Mouse (Mus musculus): ENCODE data around the gene Rom1.
A peak's percentile ranks its signal among the peaks of the same experiment; 100 is the strongest.

The Rom1 gene

DNA sequence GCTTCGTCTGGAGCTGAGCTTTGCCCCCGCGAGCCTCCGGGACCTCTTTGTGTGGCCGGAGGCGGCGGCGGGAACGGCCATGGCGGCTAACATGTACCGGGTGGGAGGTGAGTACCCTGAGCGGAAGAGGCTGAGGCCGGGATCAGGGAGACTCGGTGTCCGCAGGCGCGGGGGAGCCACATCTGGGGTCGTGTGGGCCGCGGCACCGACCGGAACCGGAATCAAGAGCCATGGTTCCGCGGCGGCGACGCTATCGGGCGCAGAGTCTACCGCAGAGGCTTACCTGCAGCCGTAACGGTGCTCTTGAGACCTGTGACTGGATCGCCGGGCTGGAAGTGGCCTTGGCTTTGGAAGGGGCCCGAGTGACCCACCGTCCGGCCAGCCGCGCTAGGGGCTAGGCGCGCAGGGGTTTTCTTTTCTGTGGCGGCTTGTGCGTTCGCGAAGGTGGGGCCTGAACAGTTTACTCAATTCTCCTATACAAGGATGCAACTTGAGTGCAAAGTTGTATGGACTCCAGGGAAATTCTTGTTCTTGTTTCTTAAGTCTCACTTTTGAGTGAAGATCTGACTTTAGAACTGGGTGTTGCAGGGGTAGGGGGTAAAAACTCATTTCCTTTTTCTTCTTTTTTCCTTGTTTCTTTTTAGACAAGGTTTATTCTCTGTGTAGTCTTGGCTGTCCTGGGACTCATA lies 13.3 kb upstream of the Rom1 start:
- peak; percentile 37; the same call in 1 of the 2 replicates for ATAC-seq (ENCODE audit: insufficient number of reproducible peaks, low FRiP score, low TSS enrichment)

DNA sequence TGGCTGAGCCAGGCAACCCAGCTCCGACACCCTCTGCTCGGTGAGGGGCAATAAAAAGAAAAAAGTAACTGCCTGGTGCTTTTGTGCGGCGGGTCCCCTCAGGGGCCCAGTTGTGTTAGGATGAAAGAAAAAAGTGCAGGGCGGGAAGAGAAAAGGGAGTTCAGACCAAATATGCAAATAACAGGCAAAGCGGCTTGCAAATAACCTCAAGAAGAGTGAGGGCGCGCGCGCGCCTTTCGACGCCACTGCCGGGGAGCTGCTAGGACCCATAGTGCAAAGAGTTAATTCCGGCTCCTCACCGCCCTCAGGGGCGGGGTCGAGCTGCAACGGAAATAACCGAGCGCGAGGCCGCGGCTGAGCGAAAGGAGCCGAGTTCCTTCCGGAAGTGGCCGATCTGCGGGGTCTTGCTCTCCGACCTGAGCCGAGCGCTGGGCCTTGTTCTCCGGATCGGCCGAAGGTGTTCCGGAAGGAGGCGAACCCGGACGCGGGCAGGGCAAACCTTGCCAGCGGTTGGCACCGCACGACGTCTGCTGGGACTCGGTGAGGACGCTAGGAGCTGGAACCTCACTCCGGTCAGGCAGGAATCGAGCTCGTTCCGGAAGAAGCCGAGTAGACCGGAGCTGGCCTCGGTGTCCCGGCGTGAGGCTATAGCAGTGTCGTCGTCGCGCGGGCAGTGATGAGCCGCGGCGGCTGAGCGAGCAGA lies 12.5 kb upstream of the Rom1 start, which contains the start of gene Mta2:
Mta2 (plus strand) TSS at position 361 of the 703 bp plus-strand sequence.
- ATAC-seq (ENCODE audit: insufficient number of reproducible peaks, low FRiP score, low TSS enrichment): peak; percentile 91

DNA sequence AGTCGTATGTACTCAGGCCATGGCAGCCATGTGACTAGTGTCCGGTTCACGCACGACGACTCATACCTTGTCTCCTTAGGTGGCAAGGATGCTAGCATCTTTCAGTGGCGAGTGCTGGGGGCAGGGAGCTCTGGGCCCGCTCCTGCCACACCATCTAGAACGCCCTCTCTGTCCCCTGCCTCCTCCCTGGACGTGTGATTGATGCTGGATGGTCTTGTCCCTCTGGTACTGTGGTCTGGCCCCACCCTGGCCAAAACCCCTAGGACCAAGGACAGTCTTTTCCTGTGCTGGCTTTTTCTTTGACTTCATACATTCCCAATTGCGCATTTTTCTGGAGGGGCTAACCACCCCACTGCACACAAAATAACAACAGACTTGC lies 12.0 kb upstream of the Rom1 start:
- no peak for ATAC-seq (ENCODE audit: insufficient number of reproducible peaks, low FRiP score, low TSS enrichment)

DNA sequence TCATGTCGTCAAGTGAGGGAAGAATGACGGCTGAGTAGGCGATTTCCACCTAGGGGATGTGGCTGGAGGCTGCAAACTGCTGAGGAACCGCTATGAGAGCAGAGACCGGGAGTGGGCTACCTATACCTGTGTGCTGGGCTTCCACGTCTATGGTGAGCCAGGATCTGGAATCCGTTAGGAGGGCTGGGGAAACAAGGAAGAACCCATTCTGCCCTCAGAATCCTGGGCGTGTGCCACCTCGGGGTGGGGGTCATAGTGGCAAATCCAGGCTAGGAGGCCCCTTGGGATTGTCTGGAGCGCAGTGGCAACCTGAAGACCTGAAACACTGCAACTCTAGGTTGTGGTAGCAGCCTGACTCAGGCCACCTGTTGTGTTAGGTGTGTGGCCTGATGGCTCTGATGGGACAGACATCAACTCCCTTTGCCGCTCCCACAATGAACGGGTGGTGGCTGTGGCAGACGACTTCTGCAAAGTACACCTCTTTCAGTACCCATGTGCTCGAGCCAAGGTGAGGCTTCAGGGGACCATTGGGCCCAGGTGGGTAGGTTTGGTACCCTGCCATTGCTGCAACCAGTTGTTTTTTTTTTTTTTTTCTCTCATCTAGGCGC lies 11.5 kb upstream of the Rom1 start:
- ATAC-seq (ENCODE audit: insufficient number of reproducible peaks, low FRiP score, low TSS enrichment): no peak

DNA sequence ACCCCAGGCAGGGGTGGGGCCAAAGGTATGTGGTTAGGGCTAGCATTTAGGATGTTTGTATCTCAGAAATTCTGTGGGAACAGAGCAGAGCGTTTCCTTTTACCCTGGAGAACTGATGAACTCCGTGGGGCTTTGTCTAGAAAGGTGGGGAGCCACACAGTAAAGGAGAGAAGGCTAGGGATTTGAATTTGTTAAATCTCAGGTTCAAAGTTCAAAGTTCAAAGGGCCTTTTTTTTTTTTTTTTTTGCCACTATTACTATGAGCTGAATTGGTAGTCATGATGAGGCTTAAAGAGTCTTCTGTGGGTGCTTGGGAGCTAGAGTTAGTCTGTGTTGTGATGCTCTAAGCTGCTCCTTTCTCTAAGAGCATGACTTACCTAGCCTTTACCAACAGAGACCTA lies 7.6 kb upstream of the Rom1 start:
- ATAC-seq (ENCODE audit: insufficient number of reproducible peaks, low FRiP score, low TSS enrichment): no peak

DNA sequence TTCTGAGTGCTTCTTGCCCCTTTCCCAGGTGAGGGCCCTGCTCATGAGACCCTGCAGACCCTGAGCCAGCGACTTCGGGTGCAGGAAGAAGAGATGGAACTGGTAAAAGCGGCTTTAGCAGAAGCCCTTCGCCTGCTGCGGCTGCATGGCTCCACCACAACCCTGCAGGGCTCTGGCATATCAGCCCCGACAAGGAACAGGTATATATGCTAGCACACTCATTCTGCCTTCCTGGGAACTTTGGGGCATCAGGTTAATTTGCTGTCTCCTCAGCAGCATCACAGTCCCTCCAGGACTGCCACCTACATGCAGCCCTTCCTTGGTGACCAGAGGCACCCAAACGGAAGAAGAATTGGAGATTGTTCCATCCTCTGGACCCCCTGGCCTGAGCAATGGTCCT lies 1.6 kb upstream of the Rom1 start:
- no peak for ATAC-seq (ENCODE audit: insufficient number of reproducible peaks, low FRiP score, low TSS enrichment)

DNA sequence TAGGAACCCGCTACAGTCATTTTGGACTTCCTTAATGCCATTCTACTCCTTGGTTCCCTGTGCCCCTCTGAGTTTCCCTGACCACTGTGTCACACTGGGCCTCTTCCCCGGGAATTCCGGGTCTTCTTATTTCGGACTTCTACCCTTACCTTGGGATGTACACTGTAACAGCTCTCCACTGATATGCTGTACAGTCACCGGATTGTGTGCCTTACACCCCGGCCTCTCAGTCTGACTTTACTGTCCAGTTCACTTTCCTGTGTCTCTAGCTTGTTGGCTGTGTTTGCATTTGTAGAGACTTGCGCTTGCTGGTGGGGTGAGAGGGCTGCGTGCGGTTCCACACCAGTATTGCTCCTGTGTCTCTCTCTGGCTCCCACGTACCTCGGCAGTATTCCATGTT lies 961 bp upstream of the Rom1 start:
- ATAC-seq (ENCODE audit: insufficient number of reproducible peaks, low FRiP score, low TSS enrichment): no peak

DNA sequence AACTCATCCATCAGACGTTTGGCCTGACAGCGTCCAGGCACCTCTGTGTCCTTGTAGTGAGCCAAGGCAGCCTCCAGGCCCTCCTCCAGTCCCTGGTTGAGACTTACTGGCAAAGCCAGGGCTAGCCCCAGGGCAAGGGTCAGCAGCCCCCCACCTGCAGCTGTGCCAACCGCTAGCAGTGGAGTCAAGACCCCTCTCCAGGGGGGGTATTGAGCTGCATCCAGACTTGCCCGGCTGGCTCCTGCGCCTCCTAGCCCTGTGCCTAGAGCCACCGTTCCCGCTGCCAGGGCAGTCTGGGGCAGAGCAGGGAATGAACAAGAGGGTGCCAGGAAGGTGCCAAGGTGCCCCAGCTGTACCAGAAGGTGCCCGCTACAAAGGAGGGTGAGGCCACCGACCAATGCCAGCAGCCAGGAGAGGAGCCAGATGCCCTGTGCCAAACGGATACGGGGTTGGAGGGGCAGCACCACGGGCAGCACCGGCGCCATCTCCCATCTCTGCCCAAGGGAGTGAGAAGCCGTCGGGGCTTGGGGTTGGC lies 400 bp downstream of the Rom1 start:
- no peak; the same call in 1 of the 2 replicates for ATAC-seq (ENCODE audit: insufficient number of reproducible peaks, low FRiP score, low TSS enrichment)

DNA sequence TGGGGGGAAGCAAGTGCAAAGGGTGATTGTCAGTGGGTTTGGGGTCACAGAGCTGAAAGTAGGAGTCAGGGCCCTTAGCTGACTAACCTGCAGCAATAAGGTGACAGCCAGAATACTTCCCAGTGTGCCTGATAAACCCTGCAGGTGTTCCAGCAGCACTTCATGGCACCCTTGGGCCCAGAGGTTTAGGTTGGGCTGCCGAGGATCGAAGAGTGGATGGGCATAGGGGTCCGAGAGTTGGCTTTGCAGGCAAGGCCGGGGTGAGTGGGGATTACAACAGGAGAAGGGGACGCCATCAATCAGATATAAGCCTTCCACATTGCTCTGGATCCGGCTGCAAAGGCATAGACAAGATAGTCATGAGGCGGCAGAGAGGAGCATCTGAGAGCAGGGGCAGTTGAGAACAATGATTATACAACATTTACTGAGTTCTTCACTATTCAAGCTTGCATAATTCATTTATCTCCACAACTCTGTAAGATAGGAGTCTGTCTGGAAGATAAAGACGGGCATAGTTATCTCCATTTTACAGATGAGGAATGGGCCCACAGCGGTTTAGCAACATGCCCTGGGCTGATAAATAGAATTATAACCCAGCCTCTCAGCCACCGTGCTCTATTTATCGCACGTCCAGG lies 1.1 kb downstream of the Rom1 start:
- ATAC-seq (ENCODE audit: insufficient number of reproducible peaks, low FRiP score, low TSS enrichment): no peak

DNA sequence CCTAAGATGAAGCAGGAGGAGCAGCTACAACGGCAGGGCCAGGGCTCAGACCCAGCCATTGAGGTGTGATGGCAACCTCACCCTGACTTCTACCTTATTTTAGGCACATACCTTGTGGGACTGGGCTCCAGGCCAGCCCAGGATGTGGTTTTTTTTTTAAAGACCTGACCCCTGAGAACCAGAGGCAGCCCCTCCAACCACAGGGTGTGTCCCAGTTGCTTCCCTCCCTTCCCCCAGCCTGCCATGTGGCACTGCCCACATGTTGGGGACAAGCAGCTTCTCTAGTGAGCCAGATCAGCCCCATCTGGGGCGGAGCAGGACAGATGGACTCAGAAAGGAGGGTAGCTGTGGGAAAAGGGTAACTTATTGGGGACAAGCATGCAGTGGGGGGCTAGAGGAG lies 2.4 kb downstream of the Rom1 start:
- no peak for ATAC-seq (ENCODE audit: insufficient number of reproducible peaks, low FRiP score, low TSS enrichment)

DNA sequence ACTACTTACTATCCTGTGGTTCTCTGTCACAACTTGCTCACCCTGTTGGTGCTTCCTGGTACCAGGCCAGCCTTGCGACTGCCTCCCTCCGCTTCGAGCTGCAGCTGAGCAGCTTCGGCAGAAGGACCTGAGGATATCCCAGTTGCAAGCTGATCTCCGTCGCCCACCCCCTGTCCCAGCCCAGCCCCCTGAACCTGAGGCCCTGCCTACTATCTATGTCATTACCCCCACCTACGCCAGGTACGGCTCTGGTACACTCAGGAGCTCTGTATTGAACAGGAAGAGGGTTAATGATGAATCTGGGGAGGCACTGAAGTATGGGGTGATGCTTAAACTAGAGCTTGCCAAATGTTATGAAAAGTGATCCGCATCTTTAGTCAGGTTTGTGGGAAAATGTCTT lies 7.4 kb downstream of the Rom1 start:
- ATAC-seq (ENCODE audit: insufficient number of reproducible peaks, low FRiP score, low TSS enrichment): no peak

DNA sequence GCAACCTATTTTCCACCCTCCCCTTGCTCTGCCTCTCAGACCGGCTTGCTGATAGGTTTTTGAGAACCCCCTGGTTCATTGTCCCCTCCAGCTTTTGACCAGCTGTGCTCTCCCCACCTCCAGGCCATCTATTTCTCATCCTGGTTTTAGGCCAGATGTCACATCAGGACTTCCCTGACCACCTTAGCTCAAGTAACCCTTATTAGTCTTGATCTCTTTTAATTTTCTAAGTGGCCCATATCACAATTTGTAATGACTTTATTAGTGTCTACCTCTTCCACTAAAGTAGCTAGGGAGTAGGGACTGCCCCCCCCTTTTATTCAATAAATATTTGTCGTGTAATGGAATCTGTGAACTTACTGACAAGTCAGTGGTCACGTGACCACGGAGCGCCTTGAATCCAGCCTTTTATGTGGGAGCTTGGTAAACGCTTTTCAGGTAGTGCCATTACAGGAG lies 8.3 kb downstream of the Rom1 start:
- ATAC-seq (ENCODE audit: insufficient number of reproducible peaks, low FRiP score, low TSS enrichment): no peak

DNA sequence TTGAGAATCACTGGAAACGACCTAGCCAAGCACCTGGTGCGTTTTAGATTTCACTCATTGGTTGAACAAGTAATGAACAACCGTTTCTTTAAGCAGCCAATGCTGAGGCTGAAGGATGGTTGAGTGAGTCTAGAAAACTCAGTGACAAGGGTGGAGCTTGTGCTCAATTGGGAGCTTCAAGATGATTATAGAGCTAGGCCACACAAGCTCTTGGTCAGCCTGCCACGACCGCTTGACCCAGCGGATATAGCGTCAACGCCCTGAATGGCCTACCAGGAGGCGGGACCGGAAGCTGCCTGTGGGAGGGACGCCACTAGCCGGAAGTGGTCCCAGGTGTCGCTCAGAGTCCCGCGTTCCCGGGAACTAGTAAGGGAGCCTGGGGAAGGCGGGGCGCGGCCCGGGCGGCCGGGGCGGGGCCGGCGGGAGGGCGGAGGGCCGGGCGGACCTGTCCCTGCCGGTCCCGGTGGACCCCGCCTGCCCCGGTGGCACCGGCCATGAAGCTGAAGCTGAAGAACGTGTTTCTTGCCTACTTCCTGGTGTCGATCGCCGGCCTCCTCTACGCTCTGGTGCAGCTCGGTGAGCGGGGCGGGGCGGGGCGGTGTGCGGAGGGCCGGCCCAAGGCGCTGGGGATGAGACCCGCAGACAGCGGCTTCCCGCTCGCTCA lies 9.0 kb downstream of the Rom1 start, which contains the start of gene B3gat3:
B3gat3 (plus strand) TSS at position 302 of the 664 bp plus-strand sequence.
- peak; percentile 98 for ATAC-seq (ENCODE audit: insufficient number of reproducible peaks, low FRiP score, low TSS enrichment)

DNA sequence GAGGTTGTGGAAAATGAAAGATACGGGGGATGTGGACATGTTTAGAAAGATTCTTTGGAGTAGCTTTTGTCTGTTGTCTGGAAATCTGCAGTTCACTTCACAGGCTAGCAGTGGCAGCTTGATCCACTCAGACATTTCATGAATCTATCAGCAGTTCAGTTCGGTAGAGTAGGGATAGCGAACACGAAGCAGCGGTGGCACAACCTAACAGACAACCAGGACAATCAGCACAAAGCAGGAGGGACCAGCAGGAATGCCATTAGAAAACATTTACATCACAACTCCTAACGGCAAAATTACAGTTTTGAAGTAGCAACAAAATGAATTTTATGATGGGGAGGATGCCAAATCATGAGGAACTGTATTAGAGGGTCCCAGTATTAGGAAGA lies 9.5 kb downstream of the Rom1 start:
- no peak for ATAC-seq (ENCODE audit: insufficient number of reproducible peaks, low FRiP score, low TSS enrichment)

DNA sequence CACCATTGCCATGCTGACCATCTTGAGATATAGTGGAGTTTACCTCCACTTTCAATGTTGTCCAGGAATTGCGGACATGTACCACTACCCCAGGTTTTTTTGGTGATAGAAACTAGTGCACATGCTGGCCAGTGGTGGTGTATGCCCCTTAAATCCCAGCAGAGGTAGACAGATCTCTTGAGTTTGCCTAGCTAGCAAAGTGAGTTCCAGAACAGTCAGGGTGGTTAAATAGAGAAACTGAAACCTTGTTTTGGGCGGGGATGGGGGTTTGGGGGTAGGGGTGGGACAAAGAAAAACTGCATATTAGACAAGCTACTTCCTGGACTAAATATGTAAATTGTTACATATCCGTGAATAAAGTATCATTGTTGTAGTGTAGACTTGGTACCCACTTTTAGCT lies 10.2 kb downstream of the Rom1 start:
- no peak for ATAC-seq (ENCODE audit: insufficient number of reproducible peaks, low FRiP score, low TSS enrichment)

DNA sequence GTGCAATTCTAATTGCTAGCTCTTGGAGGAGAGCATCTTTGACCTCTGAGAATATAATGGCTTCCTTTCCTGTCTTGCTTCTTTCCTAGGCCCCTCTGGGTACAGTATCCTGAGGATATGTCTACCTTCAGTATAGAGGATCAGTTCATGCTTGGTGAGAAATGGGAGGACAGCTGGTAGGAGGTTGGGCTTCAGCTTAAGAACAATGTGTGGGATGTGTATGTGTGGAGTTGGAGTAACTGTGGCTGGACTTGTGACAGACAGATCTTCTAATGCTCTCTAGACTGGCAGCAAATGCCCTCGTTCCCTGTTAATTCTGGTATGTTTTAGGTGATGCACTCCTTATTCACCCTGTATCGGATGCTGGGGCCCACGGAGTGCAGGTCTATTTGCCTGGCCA lies 14.9 kb downstream of the Rom1 start:
- no peak for ATAC-seq (ENCODE audit: insufficient number of reproducible peaks, low FRiP score, low TSS enrichment)

DNA sequence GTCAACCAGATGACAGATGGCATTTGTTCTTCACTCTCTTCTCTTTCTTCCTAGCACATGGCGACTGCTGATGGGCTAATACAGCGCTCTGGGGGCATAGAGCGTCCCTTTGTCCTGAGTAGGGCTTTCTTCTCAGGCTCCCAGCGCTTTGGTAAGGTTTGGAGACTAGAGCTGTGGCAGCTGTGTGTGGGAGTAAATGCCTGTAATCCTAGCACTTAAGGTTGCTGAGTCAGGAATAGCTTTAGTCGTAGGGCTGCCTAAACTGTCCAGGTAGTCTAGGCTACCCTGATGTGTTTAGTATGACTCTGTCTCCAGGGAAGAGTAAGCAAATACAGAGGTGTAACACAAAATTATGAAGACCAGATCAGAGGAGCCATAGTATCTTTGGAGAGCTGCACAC lies 17.3 kb downstream of the Rom1 start:
- ATAC-seq (ENCODE audit: insufficient number of reproducible peaks, low FRiP score, low TSS enrichment): no peak

DNA sequence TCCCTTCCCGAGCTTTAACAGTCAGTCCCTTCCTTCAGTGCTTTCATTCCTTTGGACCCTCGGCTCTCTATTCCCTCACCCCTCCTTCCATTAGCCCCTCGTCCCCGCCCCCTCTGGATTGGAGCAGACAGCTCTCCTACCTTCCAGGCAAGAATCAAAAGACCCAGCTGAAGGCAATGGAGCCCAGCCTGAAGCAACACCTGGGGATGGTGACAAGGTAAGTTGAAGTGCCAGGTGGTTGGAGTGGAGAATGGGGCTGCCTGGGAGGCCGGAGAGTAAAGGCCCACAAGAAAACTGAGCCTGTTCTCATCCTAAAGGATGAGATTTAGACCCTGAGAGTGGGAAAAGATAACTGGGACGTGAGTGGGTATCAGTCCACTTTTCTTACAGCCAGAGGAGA lies 20.6 kb downstream of the Rom1 start:
- ATAC-seq (ENCODE audit: insufficient number of reproducible peaks, low FRiP score, low TSS enrichment): no peak

DNA sequence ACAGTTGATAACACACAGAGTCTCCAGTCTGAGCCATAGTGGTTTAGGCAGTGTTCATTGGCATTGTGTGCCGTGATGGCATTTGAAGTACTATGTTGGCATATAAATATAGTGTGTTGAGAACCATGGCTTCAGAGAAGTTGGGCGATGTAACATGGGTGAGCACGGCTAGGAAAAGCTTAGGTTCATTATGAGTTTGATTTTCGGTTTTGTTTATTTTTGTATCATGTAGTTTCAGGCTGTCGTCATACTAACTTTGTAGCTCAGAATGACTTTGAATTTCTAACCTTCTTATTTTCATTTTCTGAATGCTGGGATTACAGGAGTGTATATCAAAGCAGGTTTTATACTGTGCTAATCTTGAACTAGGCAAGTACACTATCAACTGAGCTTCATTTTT lies 25.7 kb downstream of the Rom1 start:
- ATAC-seq (ENCODE audit: insufficient number of reproducible peaks, low FRiP score, low TSS enrichment): no peak

DNA sequence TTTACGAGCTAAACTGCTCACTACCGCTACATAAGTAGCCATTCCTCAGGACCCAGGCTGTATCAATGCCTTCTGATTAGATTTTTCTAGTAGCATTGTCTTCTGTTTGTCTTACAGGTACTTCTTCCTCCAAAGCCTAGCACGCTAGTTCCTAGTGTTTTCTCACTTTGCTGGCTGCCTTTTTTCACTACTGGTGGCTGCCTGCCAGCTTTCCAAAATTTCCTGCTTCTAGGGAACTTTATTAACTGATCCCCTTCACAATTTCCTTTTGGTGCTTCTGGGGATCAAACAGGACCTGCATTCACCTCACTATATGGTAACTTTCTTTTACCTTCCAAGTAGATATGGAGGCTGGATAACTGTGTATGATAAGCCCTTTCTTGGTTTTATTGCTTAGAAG lies 30.1 kb downstream of the Rom1 start:
- no peak for ATAC-seq (ENCODE audit: insufficient number of reproducible peaks, low FRiP score, low TSS enrichment)

Data from cerebellum, adult (tissue).